Mouse (Mus musculus) cerebellum, adult 8-10 months (tissue): Measurements from ENCODE around the gene Pck1.

Source experiments
- DNase-seq: peaks from one replicate; pipeline ENCODE4 v3.0.0; 2022

Gene Pck1

DNA sequence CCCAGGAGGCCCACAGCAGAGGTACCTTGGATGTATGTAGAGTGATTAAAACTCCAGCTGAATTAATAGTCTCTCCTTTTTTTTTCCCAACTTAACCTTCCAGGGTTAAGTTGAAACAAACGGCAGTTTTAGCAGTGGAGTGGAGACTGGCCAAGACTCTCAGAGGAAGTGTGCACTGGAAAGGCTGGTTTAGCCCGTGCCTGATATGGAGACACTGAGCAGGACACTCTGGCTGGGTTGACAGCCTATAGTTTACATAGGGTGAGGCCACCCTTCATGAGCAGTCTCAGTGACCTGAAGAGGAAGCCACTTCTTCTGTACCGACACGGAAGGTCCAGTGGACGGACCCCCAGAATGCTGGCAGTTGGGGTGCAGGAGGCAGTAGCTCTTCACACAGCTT, 1.5 kb upstream of the Pck1 start:
- no peak for DNase-seq

GRCm38 (mm10) chr2:173151784-173152284, 1.0 kb upstream of the Pck1 start:
- DNase-seq, result no peak

GRCm38 (mm10) chr2:173153266-173153665, 418 bp downstream of the Pck1 start:
- no peak for DNase-seq

- no peak for DNase-seq
Observed at GRCm38 (mm10) chr2:173154513-173154912, 1.7 kb downstream of the Pck1 start.

DNA sequence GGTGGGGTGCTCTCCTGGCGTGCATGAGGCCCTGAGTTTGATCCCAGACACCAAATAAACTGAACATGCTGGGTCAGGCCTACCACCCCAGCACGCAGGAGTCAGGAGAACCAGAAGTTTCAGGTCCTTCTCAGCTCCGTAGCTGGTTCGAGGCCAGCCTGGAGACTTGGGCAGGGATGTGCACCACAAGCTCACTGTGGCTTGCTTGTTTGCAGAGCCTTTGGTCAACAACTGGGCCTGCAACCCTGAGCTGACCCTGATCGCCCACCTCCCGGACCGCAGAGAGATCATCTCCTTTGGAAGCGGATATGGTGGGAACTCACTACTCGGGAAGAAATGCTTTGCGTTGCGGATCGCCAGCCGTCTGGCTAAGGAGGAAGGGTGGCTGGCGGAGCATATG, 2.1 kb downstream of the Pck1 start:
- DNase-seq, result no peak

DNA sequence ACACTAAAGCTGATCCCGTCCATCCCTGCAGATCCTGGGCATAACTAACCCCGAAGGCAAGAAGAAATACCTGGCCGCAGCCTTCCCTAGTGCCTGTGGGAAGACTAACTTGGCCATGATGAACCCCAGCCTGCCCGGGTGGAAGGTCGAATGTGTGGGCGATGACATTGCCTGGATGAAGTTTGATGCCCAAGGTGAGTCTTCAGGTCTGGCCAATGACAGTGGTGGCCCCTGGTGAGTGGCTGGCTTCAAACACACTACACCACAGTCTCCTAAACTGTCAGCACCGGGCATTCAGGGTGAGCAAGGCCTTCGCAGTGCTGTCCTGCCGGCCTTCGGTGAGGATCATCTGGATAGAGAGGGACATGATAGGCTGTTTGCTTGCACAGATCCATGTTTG, 3.1 kb downstream of the Pck1 start:
- DNase-seq, result no peak

- DNase-seq, result no peak
Observed at GRCm38 (mm10) chr2:173156923-173157322, 4.1 kb downstream of the Pck1 start.

- no peak for DNase-seq
Observed at GRCm38 (mm10) chr2:173157376-173157775, 4.5 kb downstream of the Pck1 start.

GRCm38 (mm10) chr2:173157871-173158270, 5.0 kb downstream of the Pck1 start:
- no peak for DNase-seq

- no peak for DNase-seq
Observed at GRCm38 (mm10) chr2:173158390-173159055, 5.7 kb downstream of the Pck1 start.

- DNase-seq, result no peak
Observed at GRCm38 (mm10) chr2:173159354-173160311, 6.8 kb downstream of the Pck1 start.

DNA sequence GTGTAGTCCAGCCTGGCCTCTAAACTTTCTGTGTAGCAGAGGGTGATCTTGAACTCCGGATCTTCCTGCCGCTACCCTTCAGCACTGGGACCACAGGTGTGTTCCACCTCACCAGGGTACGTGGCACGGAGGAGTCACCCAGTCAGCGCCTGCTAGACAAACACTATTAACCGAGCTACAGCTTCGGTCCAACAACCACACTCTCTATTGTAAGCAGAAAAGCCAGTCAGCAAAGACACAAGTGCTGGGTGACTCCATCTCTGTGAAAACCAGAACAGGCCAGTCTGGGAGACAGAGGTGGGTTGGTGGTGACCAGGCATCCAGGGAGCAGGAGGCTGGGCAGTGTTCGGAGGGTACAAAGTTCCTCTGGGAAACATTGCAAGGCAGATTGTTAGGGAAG, 10.5 kb downstream of the Pck1 start:
- no peak for DNase-seq

- no peak for DNase-seq
Observed at GRCm38 (mm10) chr2:173164358-173164757, 11.5 kb downstream of the Pck1 start.

- no peak for DNase-seq
Observed at GRCm38 (mm10) chr2:173164946-173165345, 12.1 kb downstream of the Pck1 start.

DNA sequence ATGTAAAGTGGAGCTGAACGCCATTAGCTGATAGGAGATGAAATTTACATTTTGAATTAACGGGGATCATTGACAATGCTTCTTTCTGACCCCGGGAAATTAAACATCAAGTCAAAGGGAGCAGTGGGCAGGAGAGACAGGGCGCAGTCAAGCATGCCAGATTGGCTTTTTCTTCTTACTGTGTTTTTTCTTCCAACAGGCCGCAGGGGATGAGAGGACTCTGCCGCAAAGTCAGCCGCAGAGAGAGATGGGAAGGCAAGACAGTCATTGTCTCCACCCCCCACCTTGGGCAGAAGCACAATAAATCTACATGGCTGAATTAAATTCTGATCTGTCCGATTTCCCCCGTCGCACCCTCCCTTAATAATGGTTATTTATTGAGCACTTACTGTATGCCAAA, 12.5 kb downstream of the Pck1 start:
- no peak for DNase-seq

DNA sequence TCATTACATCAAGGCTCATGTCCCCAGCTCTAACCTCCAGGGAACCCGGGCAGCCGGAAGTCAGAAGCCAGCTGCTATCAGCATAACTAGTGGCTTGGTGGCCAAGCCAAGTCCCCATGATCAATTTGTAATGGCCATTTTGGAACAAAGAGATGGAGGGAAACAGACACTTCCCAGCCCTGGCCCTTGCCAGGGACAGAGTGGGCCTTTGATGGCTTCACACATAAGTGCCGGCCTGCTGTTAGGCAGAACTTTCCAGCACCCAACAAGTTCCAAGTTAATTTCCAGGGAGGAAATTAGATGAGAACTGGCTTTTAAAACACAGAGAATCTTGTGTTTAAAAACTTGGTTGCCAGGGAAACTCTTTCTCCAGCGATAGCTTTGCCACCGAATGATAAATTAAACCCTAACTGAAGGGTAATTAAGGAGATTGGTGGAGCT, 15.6 kb downstream of the Pck1 start:
- no peak for DNase-seq

DNA sequence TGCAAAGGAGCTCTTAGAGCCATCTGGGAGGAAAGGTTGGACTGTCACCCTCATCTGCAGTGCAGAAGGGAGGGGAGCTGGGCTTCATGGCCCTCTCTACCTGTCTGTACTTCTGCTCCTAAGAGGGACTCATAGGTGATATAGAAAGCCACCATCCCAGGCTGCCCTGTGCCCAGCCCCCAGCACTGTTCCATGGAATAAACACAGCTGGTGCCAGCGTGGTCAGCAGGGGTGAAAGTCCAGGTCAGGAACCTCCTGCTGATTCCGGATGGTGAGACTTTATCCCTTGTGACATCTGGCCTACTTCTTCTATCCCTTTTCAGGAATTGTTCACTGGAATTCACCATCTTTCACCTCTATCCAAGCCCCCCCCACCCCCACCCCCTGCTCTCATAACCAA, 17.2 kb downstream of the Pck1 start:
- DNase-seq, result no peak

DNA sequence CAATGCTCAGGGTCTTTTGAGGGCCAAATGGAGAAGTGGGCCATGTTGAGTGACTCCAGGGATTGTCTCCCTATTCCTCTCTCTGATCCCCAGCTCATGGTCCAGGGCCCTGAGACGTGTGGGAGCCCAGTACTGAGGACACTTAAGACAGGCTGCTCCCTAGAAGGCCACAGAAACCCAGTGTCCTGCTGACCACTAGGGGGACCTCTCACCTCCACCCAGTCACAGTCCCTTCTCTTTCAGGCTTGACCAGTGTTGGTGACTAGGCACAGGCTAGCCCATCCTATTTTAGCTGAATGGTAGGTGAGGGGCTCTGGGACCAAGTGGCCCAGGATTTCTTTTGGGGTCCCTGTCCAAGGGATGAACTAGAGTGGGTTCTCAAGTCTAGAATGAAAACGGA, 17.9 kb downstream of the Pck1 start:
- DNase-seq, result no peak

GRCm38 (mm10) chr2:173171470-173171869, 18.6 kb downstream of the Pck1 start:
- DNase-seq, result no peak

GRCm38 (mm10) chr2:173171956-173172355, 19.1 kb downstream of the Pck1 start:
- DNase-seq, result no peak

DNA sequence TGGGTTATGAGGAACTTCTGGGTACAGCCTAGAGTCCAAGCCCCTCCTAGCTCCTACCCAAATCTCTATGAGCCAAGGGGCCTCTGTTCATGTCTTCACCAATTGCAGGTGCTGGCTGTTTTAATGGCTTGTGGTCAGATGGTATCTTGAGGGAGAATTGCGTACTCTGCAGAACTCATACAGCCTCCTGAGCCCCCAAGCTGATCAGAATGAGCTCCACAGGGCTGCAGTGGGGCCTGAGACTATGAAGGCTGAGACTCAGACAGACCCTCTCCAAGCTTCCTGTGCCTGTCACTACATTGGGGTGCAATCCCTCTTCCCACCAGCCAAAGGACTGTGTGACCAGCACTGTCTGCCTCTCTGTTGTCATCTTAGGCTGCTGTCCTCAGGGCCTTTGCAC, 19.5 kb downstream of the Pck1 start:
- no peak for DNase-seq

GRCm38 (mm10) chr2:173173008-173173407, 20.2 kb downstream of the Pck1 start:
- no peak for DNase-seq

DNA sequence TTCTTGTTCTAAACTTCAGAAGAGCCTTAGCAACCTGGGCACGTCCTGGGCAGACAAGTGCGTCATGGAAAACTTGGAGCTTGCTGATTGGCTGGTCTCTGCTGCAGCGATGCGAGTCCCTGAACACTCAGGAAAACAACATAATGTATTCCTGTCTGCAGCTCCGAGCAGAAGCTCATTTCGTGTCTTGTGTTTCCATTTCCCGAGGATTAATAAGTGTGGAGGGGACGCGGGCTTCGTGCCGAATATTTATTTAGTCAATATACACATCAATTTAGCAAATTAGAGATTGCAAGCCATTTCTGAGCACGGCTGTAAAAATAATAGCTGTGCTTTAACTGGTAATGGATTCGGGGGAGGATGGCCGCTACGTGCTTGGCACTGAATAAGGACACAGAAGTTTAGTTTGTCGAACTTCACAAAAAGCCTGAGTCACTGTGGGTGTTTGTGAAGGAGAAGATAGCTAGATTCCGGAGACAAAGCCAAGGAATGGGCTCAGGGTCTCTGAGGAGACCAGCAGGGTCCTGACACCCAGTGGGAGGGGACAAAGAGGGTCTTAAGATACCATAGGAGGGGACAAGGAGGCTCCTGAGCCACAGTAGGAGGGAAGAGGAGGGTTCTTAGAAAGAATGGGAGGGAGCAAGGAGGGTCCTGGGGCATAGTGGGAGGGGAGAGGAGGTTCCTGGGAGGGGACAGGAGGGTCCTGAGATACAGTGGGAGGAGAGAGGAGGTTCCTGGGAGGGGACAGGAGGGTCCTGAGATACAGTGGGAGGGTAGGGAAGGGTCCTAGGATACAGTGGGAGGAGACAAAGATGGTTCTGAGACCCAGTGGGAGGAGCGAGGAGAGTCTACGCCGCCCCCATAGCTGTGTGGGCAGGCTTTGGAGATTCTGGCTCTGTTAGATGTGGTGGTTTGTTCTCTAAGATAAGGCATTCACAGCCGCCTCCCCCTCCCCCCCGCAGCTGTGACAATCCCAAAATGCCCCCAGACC, 21.0 kb downstream of the Pck1 start:
- DNase-seq, result no peak
